Mouse (Mus musculus): ENCODE results near the gene Limk2. TPM values are rescaled to one million over a fixed set of nuclear protein-coding genes. Genes with fewer than 3 reads are reported as not detected.

The Limk2 gene
- total and polyA plus RNA-seq, 2 experiments from 2014 or later, result 98.6 to 173 TPM

- H3K9ac ChIP-seq, result no peak overlapping the region
- no peak for TF ChIP-seq CTCF (IDR thresholded peaks at IDR 0.05; ENCODE audit: low read depth)
- DNase-seq (no peak), ATAC-seq (no peak)
- H3K9me3 ChIP-seq (ENCODE audit: low read length), result no peaks in the 10 kb centered on the region
- no peak overlapping the region for H3K4me2 ChIP-seq (ENCODE audit: low read depth)
- H3K4me1 ChIP-seq (ENCODE audit: insufficient read depth), result no peaks in the 10 kb centered on the region
- no peak overlapping the region for H3K4me3 ChIP-seq (ENCODE audit: low read depth, low read length)
- no peaks in the 10 kb centered on the region for H3K36me3 ChIP-seq (ENCODE audit: insufficient read depth)
- WGBS, result 74% methylated on average over 4 of the region's 4 CpGs
- H3K27ac ChIP-seq (ENCODE audit: low read depth, low read length), result no peak overlapping the region
- no peaks in the 10 kb centered on the region for H3K27me3 ChIP-seq (ENCODE audit: insufficient read depth, low read length)
Observed at GRCm38 (mm10) chr11:3433809-3434208, 24.8 kb upstream of the Limk2 start.

- Histone ChIP-seq H3K27ac (ENCODE audit: low read depth, low read length) (no peak overlapping the region), H3K36me3 (ENCODE audit: insufficient read depth) (no peaks in the 10 kb centered on the region), H3K9me3 (ENCODE audit: low read length) (no peaks in the 10 kb centered on the region), H3K9ac (no peak overlapping the region), H3K4me3 (ENCODE audit: low read depth, low read length) (no peak overlapping the region), H3K4me2 (ENCODE audit: low read depth) (no peak overlapping the region), H3K27me3 (ENCODE audit: insufficient read depth, low read length) (no peaks in the 10 kb centered on the region), H3K4me1 (ENCODE audit: insufficient read depth) (no peaks in the 10 kb centered on the region)
- DNase-seq (no peak), ATAC-seq (no peak)
- WGBS, result 88% methylated on average over 6 of the region's 6 CpGs
- TF ChIP-seq CTCF (IDR thresholded peaks at IDR 0.05; ENCODE audit: low read depth), result no peak
Observed at GRCm38 (mm10) chr11:3431976-3432603, 23.1 kb upstream of the Limk2 start.

- ATAC-seq (no peak), DNase-seq (no peak)
- Histone ChIP-seq H3K9me3 (ENCODE audit: low read length) (no peaks in the 10 kb centered on the region), H3K27ac (ENCODE audit: low read depth, low read length) (no peak overlapping the region), H3K4me3 (ENCODE audit: low read depth, low read length) (no peak overlapping the region), H3K4me2 (ENCODE audit: low read depth) (no peak overlapping the region), H3K4me1 (ENCODE audit: insufficient read depth) (no peaks in the 10 kb centered on the region), H3K36me3 (ENCODE audit: insufficient read depth) (0 out of 2 replicates have a peak, but pooled peaks cover 1% of the 10 kb centered on the region), H3K27me3 (ENCODE audit: insufficient read depth, low read length) (no peaks in the 10 kb centered on the region), H3K9ac (no peak overlapping the region)
- 95% methylated on average over 3 of the region's 3 CpGs for WGBS
- no peak for TF ChIP-seq CTCF (IDR thresholded peaks at IDR 0.05; ENCODE audit: low read depth)
Observed at GRCm38 (mm10) chr11:3431515-3431914, 22.5 kb upstream of the Limk2 start.

- DNase-seq, result no peak
Observed at GRCm38 (mm10) chr11:3428632-3429031, 19.6 kb upstream of the Limk2 start.

GRCm38 (mm10) chr11:3427697-3428230, 18.8 kb upstream of the Limk2 start:
- Histone ChIP-seq H3K4me3 (ENCODE audit: low read depth, low read length) (no peak overlapping the region), H3K9me3 (ENCODE audit: low read length) (no peaks in the 10 kb centered on the region), H3K4me2 (ENCODE audit: low read depth) (no peak overlapping the region), H3K27me3 (ENCODE audit: insufficient read depth, low read length) (no peaks in the 10 kb centered on the region), H3K4me1 (ENCODE audit: insufficient read depth) (no peaks in the 10 kb centered on the region), H3K36me3 (ENCODE audit: insufficient read depth) (peaks cover 25% of the 10 kb centered on the region), H3K27ac (ENCODE audit: low read depth, low read length) (no peak overlapping the region), H3K9ac (no peak overlapping the region)
- 84% methylated on average over 3 of the region's 3 CpGs for WGBS
- ATAC-seq (no peak), DNase-seq (no peak)
- no peak for TF ChIP-seq CTCF (IDR thresholded peaks at IDR 0.05; ENCODE audit: low read depth)

More at GRCm38 (mm10) chr11:3428632-3429031, 19.6 kb upstream of the Limk2 start:
- no peak overlapping the region for H3K27ac ChIP-seq (ENCODE audit: low read depth, low read length)
- H3K27me3 ChIP-seq (ENCODE audit: insufficient read depth, low read length), result no peaks in the 10 kb centered on the region
- no peak overlapping the region for H3K4me2 ChIP-seq (ENCODE audit: low read depth)
- H3K4me1 ChIP-seq (ENCODE audit: insufficient read depth), result no peaks in the 10 kb centered on the region
- no peak overlapping the region for H3K9ac ChIP-seq
- no peak overlapping the region for H3K4me3 ChIP-seq (ENCODE audit: low read depth, low read length)
- no peaks in the 10 kb centered on the region for H3K9me3 ChIP-seq (ENCODE audit: low read length)
- ATAC-seq, result no peak
- 91% methylated on average over 7 of the region's 7 CpGs for WGBS
- no peak for TF ChIP-seq CTCF (IDR thresholded peaks at IDR 0.05; ENCODE audit: low read depth)
- H3K36me3 ChIP-seq (ENCODE audit: insufficient read depth), result peaks cover 25% of the 10 kb centered on the region

GRCm38 (mm10) chr11:3422242-3422641, 13.3 kb upstream of the Limk2 start:
- no peak for ATAC-seq
- 85% methylated on average over 4 of the region's 4 CpGs for whole genome bisulfite sequencing
- no peak overlapping the region for H3K27ac ChIP-seq (ENCODE audit: low read depth, low read length)
- H3K9me3 ChIP-seq (ENCODE audit: low read length), result no peaks in the 10 kb centered on the region
- no peak overlapping the region for H3K4me3 ChIP-seq (ENCODE audit: low read depth, low read length)
- TF ChIP-seq CTCF (IDR thresholded peaks at IDR 0.05; ENCODE audit: low read depth), result no peak
- no peak overlapping the region for H3K9ac ChIP-seq
- peaks cover 53% of the 10 kb centered on the region for H3K36me3 ChIP-seq (ENCODE audit: insufficient read depth)
- no peaks in the 10 kb centered on the region for H3K4me1 ChIP-seq (ENCODE audit: insufficient read depth)
- H3K27me3 ChIP-seq (ENCODE audit: insufficient read depth, low read length), result no peaks in the 10 kb centered on the region
- H3K4me2 ChIP-seq (ENCODE audit: low read depth), result no peak overlapping the region
- no peak for DNase-seq

GRCm38 (mm10) chr11:3418741-3419140, 9.8 kb upstream of the Limk2 start:
- no peaks in the 10 kb centered on the region for H3K4me1 ChIP-seq (ENCODE audit: insufficient read depth)
- ATAC-seq (no peak), DNase-seq (no peak)
- no peak overlapping the region for H3K27ac ChIP-seq (ENCODE audit: low read depth, low read length)
- H3K9ac ChIP-seq, result no peak overlapping the region
- no peak overlapping the region for H3K4me2 ChIP-seq (ENCODE audit: low read depth)
- 86% methylated on average over 4 of the region's 4 CpGs for WGBS
- peaks cover 58% of the 10 kb centered on the region for H3K36me3 ChIP-seq (ENCODE audit: insufficient read depth)
- no peaks in the 10 kb centered on the region for H3K9me3 ChIP-seq (ENCODE audit: low read length)
- TF ChIP-seq CTCF (IDR thresholded peaks at IDR 0.05; ENCODE audit: low read depth), result no peak
- no peaks in the 10 kb centered on the region for H3K27me3 ChIP-seq (ENCODE audit: insufficient read depth, low read length)
- H3K4me3 ChIP-seq (ENCODE audit: low read depth, low read length), result no peak overlapping the region
